Mouse (Mus musculus) adrenal gland, adult 2 months (tissue): ENCODE data around the gene Olfr51. TPM values are rescaled to one million over a fixed set of nuclear protein-coding genes. Genes with fewer than 3 reads are reported as not detected.

Experiments
- polyA plus RNA-seq: library from polyadenylated mRNA; depleted of rRNA; stranded (reverse); fragments of >200 nt; gene quantifications from 2 replicates; pipeline ENCODE4 v1.2.3, GENCODE M21; 2012; rRNA removed
- total RNA-seq, 2 experiments: library from RNA; stranded (reverse); gene quantifications; 2 replicates each; pipeline ENCODE4 v1.2.3; 2021

Olfr51 gene
- total and polyA plus RNA-seq, 3 experiments, result not detected

Other genes with a start within 250 kb of the Olfr51 start
- gene Zfp354c, start 175.9 kb upstream of the Olfr51 start, total RNA-seq, result 1 to 10 TPM; 2.6 to 6.1 TPM
- gene Zfp354c, start 175.9 kb upstream of the Olfr51 start, polyA plus RNA-seq, result 0.40 and 0.62 TPM in 2 replicates
- gene Zfp879, start 162.0 kb upstream of the Olfr51 start, total RNA-seq, result under 1 TPM; 0.69 to 0.93 TPM
- 0.03 and 0.10 TPM in 2 replicates for gene Zfp879, start 162.0 kb upstream of the Olfr51 start, polyA plus RNA-seq
- gene Grm6, start 152.9 kb upstream of the Olfr51 start, total RNA-seq, result not detected
- not detected in 2 replicates for gene Grm6, start 152.9 kb upstream of the Olfr51 start, polyA plus RNA-seq
- gene Zfp454, start 115.9 kb upstream of the Olfr51 start, total RNA-seq, result 1 to 10 TPM; 2.6 to 4.9 TPM
- 0.11 and 0.32 TPM in 2 replicates for gene Zfp454, start 115.9 kb upstream of the Olfr51 start, polyA plus RNA-seq
- 1 to 10 TPM; 6.5 to 7.9 TPM for gene Zfp2, start 87.4 kb upstream of the Olfr51 start, total RNA-seq
- gene Zfp2, start 87.4 kb upstream of the Olfr51 start, polyA plus RNA-seq, result 0.71 and 0.96 TPM in 2 replicates
- 1 to 10 TPM; 2.7 to 3.0 TPM for gene Zfp354b, start 72.0 kb upstream of the Olfr51 start, total RNA-seq
- 0.06 and 0.11 TPM in 2 replicates for gene Zfp354b, start 72.0 kb upstream of the Olfr51 start, polyA plus RNA-seq
- gene 4933414I15Rik, start 59.8 kb upstream of the Olfr51 start, total RNA-seq, result not detected
- gene 4933414I15Rik, start 59.8 kb upstream of the Olfr51 start, polyA plus RNA-seq, result not detected in 2 replicates
- gene Prop1, start 49.8 kb upstream of the Olfr51 start, total RNA-seq, result not detected
- 0.09 and 0.20 TPM in 2 replicates for gene Prop1, start 49.8 kb upstream of the Olfr51 start, polyA plus RNA-seq
- gene Olfr1378, start 37.1 kb upstream of the Olfr51 start, total RNA-seq, result not detected
- gene Olfr1378, start 37.1 kb upstream of the Olfr51 start, polyA plus RNA-seq, result not detected in 2 replicates
- gene Olfr1377, start 21.6 kb upstream of the Olfr51 start, total RNA-seq, result not detected
- not detected in 2 replicates for gene Olfr1377, start 21.6 kb upstream of the Olfr51 start, polyA plus RNA-seq
- under 1 TPM; 0.32 to 0.55 TPM for gene Olfr54, start 10.6 kb downstream of the Olfr51 start, total RNA-seq
- 3.4 and 3.9 TPM in 2 replicates for gene Olfr54, start 10.6 kb downstream of the Olfr51 start, polyA plus RNA-seq
- gene Olfr1375, start 44.5 kb downstream of the Olfr51 start, total RNA-seq, result not detected
- gene Olfr1375, start 44.5 kb downstream of the Olfr51 start, polyA plus RNA-seq, result not detected in 2 replicates
- gene Zfp354a, start 55.7 kb downstream of the Olfr51 start, total RNA-seq, result 1 to 10 TPM; 4.7 to 8.5 TPM
- gene Zfp354a, start 55.7 kb downstream of the Olfr51 start, polyA plus RNA-seq, result 0.47 and 0.70 TPM in 2 replicates
- gene Gm12569, start 216.9 kb downstream of the Olfr51 start, total RNA-seq, result not detected
- not detected in 2 replicates for gene Gm12569, start 216.9 kb downstream of the Olfr51 start, polyA plus RNA-seq